Mouse (Mus musculus) embryonic facial prominence, embryonic 14.5 days (tissue): ENCODE measurements around the gene Kdm4a. TPM values are rescaled to one million over a fixed set of nuclear protein-coding genes. Genes with fewer than 3 reads are reported as not detected.
A peak's percentile ranks its signal among the peaks of the same experiment; 100 is the strongest.

Experiments used
- ATAC-seq: fragments of 200-750 bp; cut with Nextera tagmentation; 2 replicates; pipeline ENCODE4 v1.8.0; 2017; ENCODE audit warnings: low read depth, moderate number of reproducible peaks, moderate TSS enrichment
- DNase-seq: peaks from one replicate; pipeline ENCODE4 v3.0.0-alpha.2; 2015; ENCODE audit warnings: low spot score
- H3K27ac ChIP-seq: fragments of 300-500 bp; sonication (generic); replicated peaks from 2 replicates; pipeline ENCODE4 v1.5.1; 2014; ENCODE audit warnings: low read depth, mild to moderate bottlenecking, low read length, moderate library complexity
- H3K27me3 ChIP-seq: fragments of 300-500 bp; sonication (generic); replicated peaks from 2 replicates; pipeline ENCODE4 v1.6.1; 2014; ENCODE audit warnings: low read length; ENCODE audit not compliant: control insufficient read depth, insufficient read depth
- H3K36me3 ChIP-seq: fragments of 300-500 bp; sonication (generic); 2 replicates; pipeline ENCODE4 v1.6.1; 2014; ENCODE audit warnings: low read length, mixed read lengths; ENCODE audit not compliant: control insufficient read depth, insufficient read depth
- H3K4me1 ChIP-seq: fragments of 300-500 bp; sonication (generic); 2 replicates; pipeline ENCODE4 v1.6.1; 2014; ENCODE audit warnings: antibody characterized with exemption, low read length; ENCODE audit not compliant: control insufficient read depth, insufficient read depth
- H3K4me2 ChIP-seq: fragments of 300-500 bp; sonication (generic); 2 replicates; pipeline ENCODE4 v1.6.1; 2014; ENCODE audit warnings: low read depth, mild to moderate bottlenecking, low read length, moderate library complexity, mixed read lengths
- H3K4me3 ChIP-seq: fragments of 300-500 bp; sonication (generic); 2 replicates; pipeline ENCODE4 v1.5.1; 2014; ENCODE audit warnings: low read depth, mild to moderate bottlenecking, low read length
- H3K9ac ChIP-seq: fragments of 300-500 bp; sonication (generic); 2 replicates; pipeline ENCODE4 v1.6.1; 2014; ENCODE audit warnings: low read depth, mild to moderate bottlenecking, low read length, moderate library complexity, mixed read lengths
- H3K9me3 ChIP-seq: fragments of 300-500 bp; sonication (generic); 2 replicates; pipeline ENCODE4 v1.6.1; 2016; ENCODE audit warnings: low read length; ENCODE audit not compliant: control insufficient read depth
- WGBS: fragments of 180-500 bp; shearing (Covaris S2); extraction: QIAGEN DNeasy Blood & Tissue Kit; methylation state at CpG from one replicate; pipeline ENCODE4 v1.1.7; 2014; 5-methylcytosine and 5-hydroxymethylcytosine counted together
- polyA plus RNA-seq: library from polyadenylated mRNA; unstranded; fragments of >200 nt; fragmentation: Nextera tagmentation; extraction: Ambion mirVana; gene quantifications from 2 replicates; pipeline ENCODE4 v1.2.1, GENCODE M21; 2014

Gene Kdm4a
- polyA plus RNA-seq, result 35.1 and 39.1 TPM in 2 replicates

DNA sequence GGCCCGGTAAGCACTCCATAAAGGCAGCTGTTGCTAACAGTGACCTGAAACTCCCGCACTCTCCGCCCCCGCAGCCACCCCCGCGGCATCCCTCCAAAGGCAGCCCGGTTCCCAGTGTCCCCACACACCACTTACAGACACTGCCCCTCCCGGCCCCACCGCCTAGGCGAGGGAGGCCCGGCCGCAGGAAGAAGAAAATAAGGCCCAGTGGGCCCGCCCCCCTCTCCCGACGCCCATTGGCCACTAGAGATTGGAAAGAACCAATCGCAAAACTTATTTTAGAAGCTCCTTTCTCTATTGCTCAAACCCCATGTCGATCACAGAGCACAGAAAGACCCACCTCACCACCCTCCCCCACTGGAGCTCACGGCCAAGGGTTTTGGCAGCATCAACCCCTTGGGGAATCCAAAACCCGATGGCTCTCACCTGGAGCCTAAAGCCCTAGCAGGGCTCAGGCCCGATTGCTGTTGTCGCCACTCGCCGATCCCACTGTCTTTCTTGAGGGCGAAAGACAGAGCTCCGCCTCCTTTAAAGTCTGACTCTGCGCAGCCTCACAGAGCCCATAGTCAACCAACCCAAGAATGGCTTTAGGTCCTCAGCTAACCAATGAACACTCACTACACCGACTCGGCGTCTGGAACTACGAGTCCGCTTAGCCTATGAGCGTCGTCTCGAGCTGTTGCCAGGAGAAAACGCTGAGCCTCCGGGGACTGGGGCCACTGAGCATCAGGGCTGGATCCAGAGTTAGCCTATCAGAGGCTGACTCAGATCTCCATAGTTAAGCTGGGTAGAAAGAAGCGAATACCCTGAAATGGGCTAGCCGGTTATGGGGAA lies at the start of gene Kdm4a:
Gene Kdm4a (minus strand): TSS at position 577 of the 834 bp plus-strand sequence.
- peak; percentile 100 for ATAC-seq
- H3K36me3 ChIP-seq, result peaks cover 27% of the 10 kb centered on the region
- H3K4me2 ChIP-seq, result peak within 1 kb of the TSS; percentile 72
- peak; percentile 100 for DNase-seq
- peak within 1 kb of the TSS; percentile 77 for H3K4me3 ChIP-seq
- no peaks in the 10 kb centered on the region for H3K9me3 ChIP-seq
- under 1% methylated on average over 38 of the region's 38 CpGs for WGBS
- no peaks in the 10 kb centered on the region for H3K27me3 ChIP-seq
- peak within 1 kb of the TSS; percentile 73 for H3K9ac ChIP-seq
- peaks cover 6% of the 10 kb centered on the region; the same call in 1 of the 2 replicates for H3K4me1 ChIP-seq
- H3K27ac ChIP-seq, result peak within 1 kb of the TSS; percentile 93

DNA sequence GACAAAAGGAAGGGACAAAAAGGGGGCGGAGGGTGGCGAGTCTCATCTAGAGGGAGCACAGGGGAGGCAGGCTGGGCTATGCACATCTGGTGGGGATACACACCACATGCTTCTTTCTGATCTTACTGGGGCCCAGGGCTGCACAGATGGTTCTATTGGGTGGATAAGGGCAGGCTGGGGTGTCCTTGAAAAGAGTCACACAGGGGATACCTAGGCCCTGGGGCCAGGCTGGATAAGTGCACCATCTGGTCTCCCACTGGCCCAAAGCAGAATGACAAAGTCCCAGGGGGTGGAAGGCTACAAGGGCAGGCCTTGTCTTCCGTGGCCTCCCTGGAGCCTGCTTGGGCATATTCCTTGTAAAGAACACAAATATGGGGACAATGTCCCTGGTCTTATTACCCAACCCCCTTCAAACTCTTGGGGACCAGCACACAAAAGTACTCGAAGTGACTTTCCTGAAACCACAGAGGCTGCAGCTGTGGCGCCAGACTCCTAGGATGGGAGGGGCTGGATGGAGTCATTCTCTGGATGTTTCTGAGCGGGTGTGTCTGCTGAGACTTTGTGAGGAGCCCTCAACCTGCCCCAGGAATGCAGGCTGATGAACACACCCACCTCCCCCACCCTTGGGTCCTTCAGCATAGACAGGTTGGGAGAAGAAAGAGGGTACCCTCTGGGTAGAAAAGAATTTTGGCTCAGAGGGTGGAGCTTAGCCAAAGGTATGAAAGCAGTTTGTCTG lies 49.4 kb upstream of the Kdm4a start:
- Histone ChIP-seq H3K36me3 (peaks cover 98% of the 10 kb centered on the region), H3K4me1 (no peaks in the 10 kb centered on the region), H3K9ac (no peak overlapping the region), H3K27ac (no peak overlapping the region; the same call in 1 of the 2 replicates), H3K4me2 (no peak overlapping the region), H3K9me3 (no peaks in the 10 kb centered on the region), H3K4me3 (no peak overlapping the region), H3K27me3 (no peaks in the 10 kb centered on the region)
- ATAC-seq, result peak; percentile 80
- 60% methylated on average over 6 of the region's 6 CpGs for WGBS
- peak; percentile 74 for DNase-seq

GRCm38 (mm10) chr4:118227398-118227797 lies 47.6 kb upstream of the Kdm4a start:
- 81% methylated on average over 12 of the region's 12 CpGs for whole genome bisulfite sequencing
- no peak for DNase-seq
- Histone ChIP-seq H3K27me3 (no peaks in the 10 kb centered on the region), H3K9me3 (no peaks in the 10 kb centered on the region), H3K4me3 (no peak overlapping the region), H3K4me1 (no peaks in the 10 kb centered on the region), H3K36me3 (peaks cover 100% of the 10 kb centered on the region), H3K27ac (no peak overlapping the region), H3K4me2 (no peak overlapping the region), H3K9ac (no peak overlapping the region)
- ATAC-seq, result no peak

- H3K27me3 ChIP-seq, result no peaks in the 10 kb centered on the region
- H3K36me3 ChIP-seq, result peaks cover 100% of the 10 kb centered on the region
- no peak overlapping the region for H3K4me2 ChIP-seq
- H3K9ac ChIP-seq, result no peak overlapping the region
- no peak overlapping the region for H3K4me3 ChIP-seq
- no peaks in the 10 kb centered on the region for H3K4me1 ChIP-seq
- ATAC-seq, result no peak
- H3K27ac ChIP-seq, result no peak overlapping the region
- 78% methylated on average over 7 of the region's 7 CpGs for WGBS
- no peak for DNase-seq
- H3K9me3 ChIP-seq, result no peaks in the 10 kb centered on the region
These were observed 41.4 kb upstream of the Kdm4a start for GRCm38 (mm10) chr4:118221261-118221660.

DNA sequence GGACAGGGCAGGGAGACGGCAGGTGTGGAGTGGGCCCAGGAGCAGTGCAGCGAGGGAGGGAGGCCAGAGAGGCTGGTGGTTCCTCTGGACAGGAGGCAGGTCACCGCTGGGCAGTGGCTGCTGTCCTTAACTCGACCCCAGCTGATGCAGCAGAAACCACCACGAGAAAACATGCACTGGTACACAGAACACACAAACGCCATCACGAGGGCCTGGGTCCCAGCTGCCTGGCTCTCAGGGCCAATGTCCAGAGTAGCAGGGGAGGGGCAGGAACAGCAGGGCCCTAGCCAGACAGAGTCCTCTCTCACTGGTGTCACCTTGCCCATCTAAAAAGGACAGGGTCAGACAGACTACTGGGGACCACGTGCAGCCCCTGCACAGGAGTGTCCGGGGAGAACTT lies 40.9 kb upstream of the Kdm4a start:
- peaks cover 100% of the 10 kb centered on the region for H3K36me3 ChIP-seq
- H3K4me3 ChIP-seq, result no peak overlapping the region
- H3K27me3 ChIP-seq, result no peaks in the 10 kb centered on the region
- no peak overlapping the region for H3K27ac ChIP-seq
- H3K4me1 ChIP-seq, result no peaks in the 10 kb centered on the region
- ATAC-seq (no peak), DNase-seq (no peak)
- no peak overlapping the region for H3K9ac ChIP-seq
- 85% methylated on average over 9 of the region's 9 CpGs for WGBS
- no peak overlapping the region for H3K4me2 ChIP-seq
- H3K9me3 ChIP-seq, result no peaks in the 10 kb centered on the region

GRCm38 (mm10) chr4:118219487-118219886 lies 39.6 kb upstream of the Kdm4a start:
- ATAC-seq (no peak), DNase-seq (no peak)
- Histone ChIP-seq H3K9me3 (no peaks in the 10 kb centered on the region), H3K4me2 (no peak overlapping the region), H3K9ac (no peak overlapping the region), H3K36me3 (peaks cover 99% of the 10 kb centered on the region), H3K4me1 (no peaks in the 10 kb centered on the region), H3K27me3 (no peaks in the 10 kb centered on the region), H3K4me3 (no peak overlapping the region), H3K27ac (no peak overlapping the region)
- WGBS, result 78% methylated on average over 6 of the region's 6 CpGs

- Histone ChIP-seq H3K27ac (no peak overlapping the region), H3K4me2 (no peak overlapping the region), H3K36me3 (peaks cover 99% of the 10 kb centered on the region), H3K27me3 (no peaks in the 10 kb centered on the region), H3K9ac (no peak overlapping the region), H3K4me1 (no peaks in the 10 kb centered on the region), H3K4me3 (no peak overlapping the region), H3K9me3 (no peaks in the 10 kb centered on the region)
- 87% methylated on average over 5 of the region's 5 CpGs for WGBS
- no peak for ATAC-seq
- DNase-seq, result no peak
These were observed 38.7 kb upstream of the Kdm4a start for GRCm38 (mm10) chr4:118218521-118218920.

DNA sequence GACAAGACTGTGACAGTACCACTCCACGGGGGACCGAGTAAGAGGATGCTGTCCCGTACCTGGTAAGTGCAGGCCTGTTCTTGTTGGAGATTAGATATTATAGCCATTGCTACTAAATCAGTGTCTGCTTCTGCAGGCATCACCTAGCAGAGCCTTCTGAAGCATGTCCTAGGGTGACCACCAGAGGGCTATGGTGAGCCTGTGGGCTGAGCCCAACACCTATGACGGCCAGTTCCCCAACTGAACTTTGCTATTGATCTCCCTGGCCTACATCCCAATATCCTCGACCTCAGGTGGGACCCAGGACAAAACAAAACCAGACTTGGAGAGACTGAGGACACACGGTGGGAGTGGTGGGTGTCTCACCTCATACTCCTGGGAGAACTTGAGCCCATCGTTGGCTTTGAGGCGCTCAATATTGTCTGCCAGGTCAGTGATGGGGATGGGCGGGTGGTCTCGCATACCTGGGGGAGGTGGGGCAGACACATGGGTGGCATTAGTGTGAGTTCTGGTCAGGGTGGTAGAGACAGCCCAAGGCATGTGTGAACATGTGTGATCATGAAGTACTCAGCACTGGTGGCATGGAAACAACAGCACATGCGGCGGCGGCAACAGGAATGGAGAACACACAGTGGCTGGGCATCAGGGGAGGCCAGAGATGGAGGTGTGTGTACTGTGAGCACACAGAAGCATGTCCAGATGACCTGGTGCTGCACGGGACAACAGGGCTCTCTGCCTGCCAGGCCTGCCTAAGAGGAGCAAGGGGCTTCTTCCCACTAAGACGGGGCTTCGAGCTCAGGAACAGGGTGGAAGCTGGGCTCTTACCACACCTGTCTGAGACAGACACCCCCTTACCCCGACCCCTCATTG lies 37.1 kb upstream of the Kdm4a start:
- H3K36me3 ChIP-seq, result peaks cover 99% of the 10 kb centered on the region

More for the DNA sequence above, 37.1 kb upstream of the Kdm4a start:
- Histone ChIP-seq H3K27me3 (no peaks in the 10 kb centered on the region), H3K27ac (no peak overlapping the region), H3K4me1 (no peaks in the 10 kb centered on the region), H3K4me2 (no peak overlapping the region), H3K9ac (no peak overlapping the region), H3K4me3 (no peak overlapping the region), H3K9me3 (no peaks in the 10 kb centered on the region)
- WGBS, result 84% methylated on average over 17 of the region's 17 CpGs
- ATAC-seq (peak; percentile 41), DNase-seq (peak; percentile 35)
